Mouse (Mus musculus) liver, postnatal 0 days (tissue): ENCODE results near the gene Tsnax. TPM values are rescaled to one million over a fixed set of nuclear protein-coding genes. Genes with fewer than 3 reads are reported as not detected.

Experiments
- ATAC-seq: fragments of 200-750 bp; cut with Nextera tagmentation; 2 replicates; pipeline ENCODE4 v1.8.0; 2017; ENCODE audit warnings: mild to moderate bottlenecking, moderate library complexity
- DNase-seq: peaks from one replicate; pipeline ENCODE4 v3.0.0-alpha.2; 2016
- H3K27ac ChIP-seq: fragments of 300-500 bp; sonication (generic); 2 replicates; pipeline ENCODE4 v1.5.1; 2014; ENCODE audit warnings: antibody characterized with exemption, moderate library complexity, mild to moderate bottlenecking, low read depth
- H3K27me3 ChIP-seq: fragments of 300-500 bp; sonication (generic); 2 replicates; pipeline ENCODE4 v1.6.1; 2014; ENCODE audit warnings: low read length, control low read depth, mixed read lengths; ENCODE audit not compliant: insufficient read depth
- H3K36me3 ChIP-seq: fragments of 300-500 bp; sonication (generic); replicated peaks from 2 replicates; pipeline ENCODE4 v1.6.1; 2014; ENCODE audit warnings: mild to moderate bottlenecking, control low read depth, low read length, moderate library complexity, mixed read lengths; ENCODE audit not compliant: insufficient read depth
- H3K4me1 ChIP-seq: fragments of 300-500 bp; sonication (generic); 2 replicates; pipeline ENCODE4 v1.6.1; 2014; ENCODE audit warnings: antibody characterized with exemption, mild to moderate bottlenecking, control low read depth; ENCODE audit not compliant: insufficient read depth
- H3K4me2 ChIP-seq: fragments of 300-500 bp; sonication (generic); 2 replicates; pipeline ENCODE4 v1.6.1; 2014; ENCODE audit warnings: low read depth, mild to moderate bottlenecking, low read length, moderate library complexity, mixed read lengths
- H3K4me3 ChIP-seq: fragments of 300-500 bp; sonication (generic); 2 replicates; pipeline ENCODE4 v1.5.1; 2014; ENCODE audit warnings: low read depth, low read length
- H3K9ac ChIP-seq: fragments of 300-500 bp; sonication (generic); replicated peaks from 2 replicates; pipeline ENCODE4 v1.6.1; 2014; ENCODE audit warnings: mild to moderate bottlenecking, moderate library complexity
- H3K9me3 ChIP-seq: fragments of 300-500 bp; sonication (generic); 2 replicates; pipeline ENCODE4 v1.6.1; 2016; ENCODE audit warnings: mild to moderate bottlenecking, control low read depth, low read length, mixed read lengths
- CTCF ChIP-seq: sonication (generic); IDR thresholded peaks from 2 replicates; pipeline ENCODE4 v1.5.1; 2016; ENCODE audit warnings: antibody characterized with exemption, low read depth
- EP300 ChIP-seq: IDR thresholded peaks from 2 replicates; pipeline ENCODE4 v1.6.1; 2016; ENCODE audit warnings: antibody characterized with exemption, low read depth, mild to moderate bottlenecking
- WGBS: fragments of 180-500 bp; shearing (Covaris S2); extraction: QIAGEN DNeasy Blood & Tissue Kit; methylation state at CpG from one replicate; pipeline ENCODE4 v1.1.7; 2014; ENCODE audit not compliant: insufficient replicate concordance; 5-methylcytosine and 5-hydroxymethylcytosine counted together
- polyA plus RNA-seq: library from polyadenylated mRNA; unstranded; fragments of >200 nt; fragmentation: Nextera tagmentation; extraction: Ambion mirVana; gene quantifications from 2 replicates; pipeline ENCODE4 v1.2.1, GENCODE M21; 2015

The Tsnax gene
- polyA plus RNA-seq, 1 experiment from 2014 or later = 29.5 TPM

GRCm38 (mm10) chr8:124995776-124996175 is 17.0 kb upstream of the Tsnax start:
- no peaks in the 10 kb centered on the region for H3K36me3 ChIP-seq
- no peak overlapping the region for H3K4me3 ChIP-seq
- TF ChIP-seq EP300 (no peak), CTCF (no peak)
- peaks cover 3% of the 10 kb centered on the region; the same call in 1 of the 2 replicates for H3K9me3 ChIP-seq
- peaks cover 4% of the 10 kb centered on the region; the same call in 1 of the 2 replicates for H3K4me1 ChIP-seq
- DNase-seq (no peak), ATAC-seq (no peak)
- H3K27me3 ChIP-seq = no peaks in the 10 kb centered on the region
- no peak overlapping the region for H3K27ac ChIP-seq
- 69% methylated on average over 2 of the region's 2 CpGs for WGBS
- no peak overlapping the region for H3K4me2 ChIP-seq
- H3K9ac ChIP-seq = no peak overlapping the region

GRCm38 (mm10) chr8:125024085-125024484 is 11.3 kb downstream of the Tsnax start:
- Histone ChIP-seq H3K4me2 (no peak overlapping the region), H3K36me3 (peaks cover 25% of the 10 kb centered on the region), H3K9me3 (no peaks in the 10 kb centered on the region), H3K27me3 (no peaks in the 10 kb centered on the region), H3K27ac (no peak overlapping the region), H3K4me3 (no peak overlapping the region), H3K4me1 (no peaks in the 10 kb centered on the region), H3K9ac (no peak overlapping the region)
- DNase-seq = no peak
- TF ChIP-seq CTCF (no peak), EP300 (no peak)
- ATAC-seq = no peak
- 58% methylated on average over 8 of the region's 8 CpGs for WGBS

- Histone ChIP-seq H3K4me2 (no peak overlapping the region), H3K4me1 (no peaks in the 10 kb centered on the region), H3K9ac (no peak overlapping the region), H3K27me3 (no peaks in the 10 kb centered on the region), H3K36me3 (peaks cover 34% of the 10 kb centered on the region), H3K9me3 (no peaks in the 10 kb centered on the region), H3K4me3 (no peak overlapping the region), H3K27ac (no peak overlapping the region)
- no peak for ATAC-seq
- DNase-seq = no peak
- no peak for TF ChIP-seq CTCF
- no peak for TF ChIP-seq EP300
- WGBS = 80% methylated on average over 3 of the region's 3 CpGs
Measured at GRCm38 (mm10) chr8:125027211-125027610, 14.4 kb downstream of the Tsnax start.

- peaks cover 33% of the 10 kb centered on the region for H3K36me3 ChIP-seq
- ATAC-seq = no peak
- no peaks in the 10 kb centered on the region for H3K27me3 ChIP-seq
- WGBS = 77% methylated on average over 5 of the region's 5 CpGs
- DNase-seq = no peak
- H3K27ac ChIP-seq = no peak overlapping the region
- no peak overlapping the region for H3K9ac ChIP-seq
- TF ChIP-seq EP300 (no peak), CTCF (no peak)
- H3K4me1 ChIP-seq = no peaks in the 10 kb centered on the region
- no peak overlapping the region for H3K4me3 ChIP-seq
- no peak overlapping the region for H3K4me2 ChIP-seq
- no peaks in the 10 kb centered on the region for H3K9me3 ChIP-seq
Measured at GRCm38 (mm10) chr8:125028841-125029240, 16.0 kb downstream of the Tsnax start.

GRCm38 (mm10) chr8:125031276-125031675 is 18.5 kb downstream of the Tsnax start:
- Histone ChIP-seq H3K4me3 (no peak overlapping the region), H3K4me2 (no peak overlapping the region), H3K9ac (no peak overlapping the region), H3K4me1 (no peaks in the 10 kb centered on the region), H3K9me3 (no peaks in the 10 kb centered on the region), H3K36me3 (peaks cover 25% of the 10 kb centered on the region), H3K27ac (no peak overlapping the region), H3K27me3 (no peaks in the 10 kb centered on the region)
- no peak for ATAC-seq
- no peak for TF ChIP-seq EP300
- no peak for TF ChIP-seq CTCF
- no peak for DNase-seq
- 62% methylated on average over 5 of the region's 5 CpGs for WGBS

GRCm38 (mm10) chr8:125034669-125035068 is 21.9 kb downstream of the Tsnax start:
- Histone ChIP-seq H3K4me3 (no peak overlapping the region), H3K4me2 (no peak overlapping the region), H3K9me3 (no peaks in the 10 kb centered on the region), H3K27me3 (no peaks in the 10 kb centered on the region), H3K4me1 (peaks cover 7% of the 10 kb centered on the region; the same call in 1 of the 2 replicates), H3K27ac (no peak overlapping the region), H3K36me3 (peaks cover 11% of the 10 kb centered on the region), H3K9ac (no peak overlapping the region)
- DNase-seq (peak; percentile 77), ATAC-seq (peak; percentile 33; the same call in 1 of the 2 replicates)
- WGBS = 37% methylated on average over 8 of the region's 8 CpGs
- peak; percentile 87 for TF ChIP-seq CTCF
- TF ChIP-seq EP300 = no peak
